ENCODE assay signal across 10 mouse cellular contexts in genomic region chr6:121412558-121413297, GRCm38 (mm10).
DNase-seq lines count a peak whose midpoint lies in the region; ATAC-seq and TF ChIP-seq lines count a peak whose summit lies in the region.
"Had no signal": no experiment of that assay in that cellular context is flagged by ENCODE, and none has a peak within 500 bp of the region (broad histone marks: within the 10 kb centered on the region; RNA-seq: fewer than 3 reads in every experiment).

No protein-coding gene starts in this region.

- no peak overlapping the region for H3K27ac ChIP-seq in heart, embryonic 11.5 days (ENCODE audit: low read depth, low read length)
- H3K27ac ChIP-seq in midbrain, embryonic 10.5 days (replicated peaks), result no peak overlapping the region; the same call in 1 of the 2 replicates
- no peak overlapping the region for H3K27ac ChIP-seq in thymus, adult 2 months (ENCODE audit: control insufficient read depth, insufficient read depth, low read length)

- no peaks in the 10 kb centered on the region for H3K36me3 ChIP-seq in heart, embryonic 11.5 days (ENCODE audit: control insufficient read depth, insufficient read depth, low read length)
- H3K36me3 ChIP-seq in midbrain, embryonic 10.5 days, result no peaks in the 10 kb centered on the region
- no peaks in the 10 kb centered on the region for H3K36me3 ChIP-seq in thymus, adult 2 months (ENCODE audit: control insufficient read depth, insufficient read depth, low read length)

- H3K4me1 ChIP-seq in heart, embryonic 11.5 days (ENCODE audit: control insufficient read depth, insufficient read depth, low read length), result no peaks in the 10 kb centered on the region
- H3K4me1 ChIP-seq in midbrain, embryonic 10.5 days, result peaks cover 16% of the 10 kb centered on the region
- H3K4me1 ChIP-seq in thymus, adult 2 months (replicated peaks; ENCODE audit: control insufficient read depth, insufficient read depth, low read length), result no peaks in the 10 kb centered on the region

- TF ChIP-seq CTCF in thymus, adult 2 months (IDR thresholded peaks at IDR 0.05; ENCODE audit: borderline replicate concordance, control insufficient read depth, extremely low read depth, insufficient read depth, low read length, poor library complexity), result no peak

- no peak for TF ChIP-seq POLR2A in thymus, adult 2 months (IDR thresholded peaks at IDR 0.05; ENCODE audit: control insufficient read depth, extremely low read depth, insufficient read depth, low read length, poor library complexity)

- 2% methylated on average over 41 of the region's 46 CpGs for WGBS in heart, embryonic 11.5 days (ENCODE audit: insufficient replicate concordance)
- 2% methylated on average over 45 of the region's 46 CpGs for WGBS in midbrain, embryonic 10.5 days
- WGBS in thymus, adult 2 months, result 6% methylated on average over 45 of the region's 46 CpGs

- ATAC-seq in heart, embryonic 11.5 days (replicated peaks; ENCODE audit: insufficient number of reproducible peaks, low FRiP score, low TSS enrichment), result peak; percentile 39; the same call in 1 of the 2 replicates
- no peak for ATAC-seq in cerebellum, adult (ENCODE audit: insufficient number of reproducible peaks, low FRiP score, low TSS enrichment)
- ATAC-seq in megakaryocyte-erythroid progenitor cell, adult 5-6 weeks (replicated peaks; ENCODE audit: low FRiP score, low TSS enrichment, poor library complexity, severe bottlenecking), result no peak

- peak; percentile 90 for DNase-seq in heart, adult 11 months
- no peak for DNase-seq in heart, adult 9 months (ENCODE audit: low spot score in 2 of 2)
- peak; percentile 33 for DNase-seq in WW6 (ENCODE audit: low read depth, low spot score)
- peak; percentile 55 for DNase-seq in midbrain, embryonic 10.5 days (ENCODE audit: low spot score)
- no peak for DNase-seq in thymus, adult 2 months
- DNase-seq: B cell, adult 2 months; kidney, adult 9 months had no signal

- peaks cover 55% of the 10 kb centered on the region for H3K27me3 ChIP-seq in heart, embryonic 11.5 days (ENCODE audit: control insufficient read depth, insufficient read depth, low read length)
- H3K27me3 ChIP-seq in midbrain, embryonic 10.5 days (ENCODE audit: low read depth, poor library complexity, severe bottlenecking), result peaks cover 58% of the 10 kb centered on the region
- H3K27me3 ChIP-seq in thymus, adult 2 months (ENCODE audit: control insufficient read depth, insufficient read depth, low read length), result peaks cover 4% of the 10 kb centered on the region; the same call in 1 of the 2 replicates

- H3K9ac ChIP-seq in heart, embryonic 11.5 days (ENCODE audit: low read depth, low read length), result no peak overlapping the region

- peak overlapping the region; percentile 28 for H3K4me3 ChIP-seq in heart, embryonic 11.5 days (ENCODE audit: low read depth, low read length)
- H3K4me3 ChIP-seq in midbrain, embryonic 10.5 days, result peak overlapping the region; percentile 54
- no peak overlapping the region for H3K4me3 ChIP-seq in thymus, adult 2 months (ENCODE audit: control insufficient read depth, insufficient read depth, low read length)

- H3K4me2 ChIP-seq in heart, embryonic 11.5 days, result peak overlapping the region; percentile 58

- no peaks in the 10 kb centered on the region for H3K9me3 ChIP-seq in heart, embryonic 11.5 days (replicated peaks; ENCODE audit: control insufficient read depth, low read length)
- no peaks in the 10 kb centered on the region for H3K9me3 ChIP-seq in midbrain, embryonic 10.5 days (replicated peaks)

Comparison
In these comparisons a context has a peak if more than half of its experiments do, and no peak if none do; other contexts are left out.
1. DNase-seq: peak in heart, adult 11 months (single experiment), WW6 (single experiment) and midbrain, embryonic 10.5 days (single experiment); none in heart, adult 9 months (0 of 2) and thymus, adult 2 months (single experiment).